Mouse (Mus musculus): ENCODE data around the gene Hist2h2ac. TPM values are rescaled to one million over a fixed set of nuclear protein-coding genes. Genes with fewer than 3 reads are reported as not detected.
A peak's percentile ranks its signal among the peaks of the same experiment; 100 is the strongest.
"Not testable (repeated sequence)": the region's sequence is repeated elsewhere in the genome, so short reads cannot be mapped to it uniquely, and the experiment has no call there.

Gene Hist2h2ac
- polyA plus RNA-seq, 1 experiment from 2014 or later = 10.8 TPM

- Histone ChIP-seq H3K36me3 (no peaks in the 10 kb centered on the region; the same call in 1 of the 2 replicates), H3K27me3 (no peaks in the 10 kb centered on the region), H3K9ac (0 out of 2 replicates have a peak overlapping the region, but pooled peaks have one; percentile 7), H3K9me3 (replicated peaks) (no peaks in the 10 kb centered on the region), H3K4me3 (replicated peaks) (no peak overlapping the region), H3K4me1 (peaks cover 15% of the 10 kb centered on the region), H3K27ac (no peak overlapping the region), H3K4me2 (no peak overlapping the region)
- no peak for ATAC-seq (replicated peaks; ENCODE audit: low FRiP score)
- WGBS = 60% methylated on average over 12 of the region's 12 CpGs
Observed at GRCm38 (mm10) chr3:96192977-96193376, 27.7 kb downstream of the Hist2h2ac start.

- Histone ChIP-seq H3K9ac (no peak overlapping the region), H3K27ac (peak overlapping the region; percentile 55), H3K4me2 (peak overlapping the region; percentile 93), H3K27me3 (no peaks in the 10 kb centered on the region), H3K4me1 (peaks cover 26% of the 10 kb centered on the region), H3K9me3 (replicated peaks) (no peaks in the 10 kb centered on the region), H3K4me3 (replicated peaks) (0 out of 2 replicates have a peak overlapping the region, but pooled peaks have one; percentile 58), H3K36me3 (peaks cover 22% of the 10 kb centered on the region)
- ATAC-seq (replicated peaks; ENCODE audit: low FRiP score) = no peak
- WGBS = 16% methylated on average over 4 of the region's 4 CpGs
Observed at GRCm38 (mm10) chr3:96182382-96182776, 38.3 kb downstream of the Hist2h2ac start.

DNA sequence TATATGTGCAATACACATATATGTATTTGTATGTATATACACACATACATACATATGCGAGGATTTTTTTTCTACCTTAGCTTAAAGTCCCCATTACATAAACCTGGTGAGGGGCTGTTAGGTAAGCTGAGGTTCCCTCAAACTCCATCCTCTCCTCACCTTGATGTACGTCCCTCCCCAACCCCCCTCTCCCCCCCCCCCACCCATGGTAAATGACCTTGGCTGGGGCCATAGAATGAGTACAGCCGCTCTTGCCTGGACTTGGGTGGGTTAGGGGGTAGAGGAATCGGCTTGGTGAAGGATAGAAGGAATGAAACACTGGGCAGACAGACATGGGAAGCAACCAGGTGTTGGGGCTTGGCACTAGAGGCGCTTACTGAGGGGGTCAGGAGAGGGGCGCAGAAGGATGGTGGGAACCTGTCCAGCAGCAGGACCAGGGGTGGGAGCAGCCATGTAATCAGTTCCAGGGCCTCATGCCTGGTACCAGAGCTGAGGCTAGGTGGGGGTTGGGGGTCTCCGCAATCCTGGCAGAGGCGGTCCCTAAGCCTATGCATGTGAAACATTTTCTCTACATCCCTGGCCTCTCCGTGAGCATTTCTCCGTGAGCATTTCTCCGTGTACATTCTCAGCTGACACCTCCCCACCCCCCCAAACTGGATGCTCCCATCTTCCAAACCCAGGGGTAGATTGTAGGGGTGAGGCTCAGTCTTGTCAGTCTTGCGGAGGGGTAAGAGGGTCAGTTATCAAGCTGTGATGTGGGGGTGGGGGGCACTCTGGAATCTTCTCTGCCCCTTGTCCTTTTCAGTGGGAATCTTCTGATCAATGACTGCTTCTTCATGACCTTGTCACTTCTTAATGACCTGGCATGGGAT, 38.9 kb downstream of the Hist2h2ac start:
- H3K9me3 ChIP-seq (replicated peaks) = no peaks in the 10 kb centered on the region
- peak overlapping the region; percentile 55; the same call in 1 of the 2 replicates for H3K27ac ChIP-seq
- 0 out of 2 replicates have a peak, but pooled peaks have one; percentile 34 for ATAC-seq (replicated peaks; ENCODE audit: low FRiP score)
- whole genome bisulfite sequencing = 37% methylated on average over 12 of the region's 12 CpGs
- peaks cover 26% of the 10 kb centered on the region for H3K36me3 ChIP-seq
- H3K4me1 ChIP-seq = peaks cover 26% of the 10 kb centered on the region
- peak overlapping the region; percentile 93 for H3K4me2 ChIP-seq
- H3K4me3 ChIP-seq (replicated peaks) = peak overlapping the region; percentile 58
- no peaks in the 10 kb centered on the region for H3K27me3 ChIP-seq
- no peak overlapping the region for H3K9ac ChIP-seq

DNA sequence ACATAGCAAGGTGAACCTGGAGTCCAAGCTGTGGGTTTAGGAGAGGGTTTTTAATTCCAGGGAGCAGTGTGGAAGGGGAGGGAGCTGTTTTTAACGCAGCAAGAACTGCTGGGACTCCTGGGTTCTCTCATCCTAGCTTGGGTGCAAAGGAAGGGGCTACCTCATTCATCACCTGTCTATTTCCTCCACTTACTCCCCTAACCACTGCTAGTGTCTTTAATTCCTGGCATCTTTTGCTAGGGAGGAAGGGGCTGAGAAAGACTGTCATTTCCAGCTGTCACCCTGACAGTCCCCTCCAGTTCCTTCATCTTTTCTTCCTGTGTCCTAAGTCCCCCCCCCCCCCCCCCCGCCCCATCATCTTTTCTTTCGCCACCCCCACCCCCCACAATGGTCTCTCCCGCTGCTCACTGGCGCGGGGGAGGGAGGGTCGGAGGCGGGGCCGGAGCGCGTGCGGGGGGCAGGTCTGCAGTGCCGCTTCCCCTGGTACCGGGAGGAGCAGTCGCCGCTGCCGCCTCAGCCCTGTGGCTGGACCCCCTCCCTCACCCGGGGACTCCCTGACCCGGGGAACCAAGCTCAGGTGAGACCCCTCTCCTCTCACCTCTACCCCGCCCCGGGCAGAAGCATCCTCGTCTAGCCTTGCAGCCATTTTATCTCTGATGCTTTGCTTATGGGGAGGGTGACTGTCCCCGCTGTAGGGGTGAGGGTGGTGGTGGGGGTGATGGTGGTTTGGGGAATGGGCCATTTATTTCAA, 39.8 kb downstream of the Hist2h2ac start, which contains the start of gene Sv2a:
Sv2a (plus strand) TSS at position 425 of the 751 bp plus-strand sequence.
- no peak within 1 kb of the TSS for H3K27ac ChIP-seq
- peak within 1 kb of the TSS; percentile 58 for H3K4me3 ChIP-seq (replicated peaks)
- WGBS = under 1% methylated on average over 18 of the region's 23 CpGs
- 0 out of 2 replicates have a peak, but pooled peaks have one; percentile 9 for ATAC-seq (replicated peaks; ENCODE audit: low FRiP score)
- no peaks in the 10 kb centered on the region for H3K27me3 ChIP-seq
- peak within 1 kb of the TSS; percentile 93 for H3K4me2 ChIP-seq
- peak within 1 kb of the TSS; percentile 56 for H3K9ac ChIP-seq
- H3K36me3 ChIP-seq = peaks cover 35% of the 10 kb centered on the region
- no peaks in the 10 kb centered on the region for H3K9me3 ChIP-seq (replicated peaks)
- peaks cover 29% of the 10 kb centered on the region for H3K4me1 ChIP-seq

DNA sequence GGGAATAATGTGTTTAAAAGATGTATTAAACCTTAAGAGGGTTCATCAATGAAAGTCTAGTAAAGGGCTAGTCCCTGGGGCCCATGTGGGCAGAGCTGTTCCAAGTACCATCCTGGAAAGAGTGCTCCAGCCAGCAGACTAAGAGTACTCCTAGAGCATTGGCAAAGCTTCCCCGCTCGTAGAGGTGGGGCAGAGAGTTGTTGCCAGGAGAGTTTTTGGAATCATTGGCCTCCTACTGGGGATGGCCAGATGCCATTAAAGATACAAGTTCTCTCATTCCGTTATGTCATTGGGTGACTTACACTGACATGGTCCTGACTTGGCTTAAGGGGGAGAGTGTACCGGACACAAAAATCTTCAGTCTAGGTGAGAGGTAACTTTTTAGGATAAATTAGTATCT, 41.1 kb downstream of the Hist2h2ac start:
- peaks cover 48% of the 10 kb centered on the region for H3K36me3 ChIP-seq
- no peaks in the 10 kb centered on the region for H3K9me3 ChIP-seq (replicated peaks)
- H3K4me3 ChIP-seq (replicated peaks) = no peak overlapping the region
- 71% methylated on average over 4 of the region's 4 CpGs for WGBS
- H3K9ac ChIP-seq = no peak overlapping the region
- H3K27me3 ChIP-seq = no peaks in the 10 kb centered on the region
- H3K4me1 ChIP-seq = peaks cover 37% of the 10 kb centered on the region
- no peak overlapping the region for H3K27ac ChIP-seq
- no peak overlapping the region for H3K4me2 ChIP-seq
- ATAC-seq (replicated peaks; ENCODE audit: low FRiP score) = no peak

GRCm38 (mm10) chr3:96178902-96179301, 41.8 kb downstream of the Hist2h2ac start:
- 83% methylated on average over 2 of the region's 2 CpGs for WGBS
- no peak for ATAC-seq (replicated peaks; ENCODE audit: low FRiP score)
- peaks cover 54% of the 10 kb centered on the region for H3K36me3 ChIP-seq

GRCm38 (mm10) chr3:96178427-96178826, 42.3 kb downstream of the Hist2h2ac start:
- peaks cover 56% of the 10 kb centered on the region for H3K36me3 ChIP-seq
- no peaks in the 10 kb centered on the region for H3K27me3 ChIP-seq
- no peak overlapping the region for H3K9ac ChIP-seq
- H3K4me1 ChIP-seq = peaks cover 48% of the 10 kb centered on the region
- no peak overlapping the region for H3K27ac ChIP-seq
- H3K4me2 ChIP-seq = no peak overlapping the region
- ATAC-seq (replicated peaks; ENCODE audit: low FRiP score) = no peak
- H3K4me3 ChIP-seq (replicated peaks) = no peak overlapping the region
- 91% methylated on average over 4 of the region's 4 CpGs for WGBS
- no peaks in the 10 kb centered on the region for H3K9me3 ChIP-seq (replicated peaks)

More at GRCm38 (mm10) chr3:96178902-96179301, 41.8 kb downstream of the Hist2h2ac start:
- H3K27ac ChIP-seq = no peak overlapping the region
- no peaks in the 10 kb centered on the region for H3K9me3 ChIP-seq (replicated peaks)
- no peaks in the 10 kb centered on the region for H3K27me3 ChIP-seq
- H3K4me2 ChIP-seq = no peak overlapping the region
- H3K9ac ChIP-seq = no peak overlapping the region
- H3K4me1 ChIP-seq = peaks cover 44% of the 10 kb centered on the region
- no peak overlapping the region for H3K4me3 ChIP-seq (replicated peaks)

DNA sequence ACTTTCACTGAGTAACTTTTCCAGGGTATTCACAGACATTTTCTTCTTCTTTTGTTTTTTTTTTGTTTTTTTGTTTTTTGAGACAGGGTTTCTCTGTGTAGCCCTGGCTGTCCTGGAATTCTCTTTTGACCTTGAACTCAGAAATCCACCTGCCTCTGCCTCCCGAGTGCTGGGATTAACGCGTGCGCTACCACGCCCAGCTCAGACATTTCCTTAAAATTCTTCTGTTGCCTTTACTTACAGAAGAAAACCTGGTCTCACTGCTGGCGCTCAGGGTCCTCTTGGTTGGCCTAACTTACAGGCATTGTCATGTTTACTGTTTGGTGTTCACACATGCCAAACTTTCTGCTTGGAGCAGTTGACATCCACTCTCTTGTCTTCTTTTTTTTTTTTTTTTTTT, 45.4 kb downstream of the Hist2h2ac start:
- Histone ChIP-seq H3K27ac (no peak overlapping the region), H3K4me1 (peaks cover 40% of the 10 kb centered on the region), H3K4me3 (replicated peaks) (no peak overlapping the region), H3K9ac (no peak overlapping the region), H3K36me3 (peaks cover 59% of the 10 kb centered on the region), H3K27me3 (no peaks in the 10 kb centered on the region), H3K4me2 (no peak overlapping the region), H3K9me3 (replicated peaks) (no peaks in the 10 kb centered on the region)
- ATAC-seq (replicated peaks; ENCODE audit: low FRiP score) = no peak
- WGBS = 96% methylated on average over 6 of the region's 6 CpGs

GRCm38 (mm10) chr3:96174042-96174441, 46.6 kb downstream of the Hist2h2ac start:
- not testable (repeated sequence) for ATAC-seq (replicated peaks; ENCODE audit: low FRiP score); H3K27me3 ChIP-seq; H3K9ac ChIP-seq; H3K27ac ChIP-seq; H3K9me3 ChIP-seq (replicated peaks)
- Histone ChIP-seq H3K4me2 (peak overlapping the region; percentile 84; the same call in 1 of the 2 replicates), H3K4me1 (peaks cover 41% of the 10 kb centered on the region), H3K36me3 (peaks cover 65% of the 10 kb centered on the region), H3K4me3 (replicated peaks) (peak overlapping the region; percentile 18)
- 82% methylated on average over 4 of the region's 4 CpGs for WGBS

DNA sequence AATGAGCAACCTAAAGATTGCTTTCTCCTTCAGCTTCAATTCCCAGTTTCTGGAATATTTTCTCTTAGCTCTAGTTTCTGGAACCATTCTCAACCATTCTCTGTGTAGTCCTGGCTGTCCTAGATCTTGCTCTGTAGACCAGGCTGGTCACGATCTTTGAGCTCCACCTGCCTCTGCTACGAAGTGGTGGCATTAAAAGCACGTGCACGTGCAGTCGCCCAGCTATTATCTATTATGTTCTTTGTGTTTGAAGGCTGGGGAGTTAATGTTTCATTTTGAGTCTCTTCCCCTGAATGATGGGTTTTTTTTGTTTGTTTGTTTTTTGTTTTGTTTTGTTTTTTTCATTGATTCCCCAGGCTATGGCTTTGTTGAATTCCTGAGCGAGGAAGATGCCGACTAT, 47.5 kb downstream of the Hist2h2ac start:
- no peak for ATAC-seq (replicated peaks; ENCODE audit: low FRiP score)
- H3K4me2 ChIP-seq = peak overlapping the region; percentile 84
- no peaks in the 10 kb centered on the region for H3K9me3 ChIP-seq (replicated peaks)
- peaks cover 62% of the 10 kb centered on the region for H3K36me3 ChIP-seq
- peak overlapping the region; percentile 82 for H3K9ac ChIP-seq
- no peaks in the 10 kb centered on the region for H3K27me3 ChIP-seq
- peak overlapping the region; percentile 64 for H3K4me3 ChIP-seq (replicated peaks)
- 38% methylated on average over 7 of the region's 7 CpGs for WGBS
- H3K27ac ChIP-seq = 0 out of 2 replicates have a peak overlapping the region, but pooled peaks have one; percentile 99
- H3K4me1 ChIP-seq = peaks cover 41% of the 10 kb centered on the region

DNA sequence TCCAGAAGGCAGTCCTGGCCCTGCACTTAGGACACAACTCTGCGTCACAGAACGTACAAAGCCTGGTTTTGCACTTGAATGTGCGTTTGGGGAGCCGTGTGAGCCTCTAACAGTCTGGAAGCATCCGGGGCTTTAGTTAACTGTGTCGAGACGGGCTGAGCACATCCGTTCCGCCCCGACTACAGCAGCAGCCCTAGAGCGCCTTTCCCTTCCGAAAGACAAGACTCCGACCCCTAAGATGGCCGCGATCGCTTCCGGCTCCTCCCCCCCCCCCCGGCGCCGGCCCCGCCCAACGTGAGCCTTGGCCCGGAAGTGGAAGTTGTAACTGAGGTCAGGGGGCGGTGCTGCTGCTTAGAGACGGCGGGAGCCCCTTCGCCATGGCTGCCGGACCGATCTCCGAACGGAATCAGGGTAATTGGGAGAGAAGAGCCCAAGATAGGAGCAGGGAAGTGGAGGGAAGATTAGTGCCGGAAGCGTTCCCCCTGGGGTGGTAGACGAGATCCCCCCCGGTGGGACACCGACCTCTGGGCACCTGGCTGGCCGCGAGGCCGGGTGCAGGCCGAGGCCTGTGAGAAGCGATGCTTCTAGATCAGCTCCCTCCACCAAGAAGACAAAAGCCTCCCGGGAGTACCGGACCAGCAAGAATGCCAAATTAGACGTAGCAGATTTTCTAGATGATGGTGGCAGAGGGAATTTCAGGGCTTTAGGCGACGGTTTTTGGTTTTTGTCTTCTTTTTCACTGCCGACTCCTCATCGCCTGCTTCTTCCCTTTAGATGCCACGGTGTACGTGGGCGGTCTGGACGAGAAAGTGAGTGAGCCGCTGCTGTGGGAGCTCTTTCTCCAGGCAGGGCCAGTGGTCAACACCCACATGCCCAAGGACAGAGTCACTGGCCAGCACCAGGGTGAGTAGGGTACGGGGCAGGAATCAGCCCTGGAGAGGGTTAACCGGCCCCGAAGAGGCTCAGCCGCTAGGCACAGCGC, 48.2 kb downstream of the Hist2h2ac start, which contains the start of gene Sf3b4:
Sf3b4 (plus strand) TSS at position 136 of the 982 bp plus-strand sequence.
- Histone ChIP-seq H3K4me1 (peaks cover 41% of the 10 kb centered on the region), H3K36me3 (peaks cover 62% of the 10 kb centered on the region), H3K9ac (peak within 1 kb of the TSS; percentile 82), H3K27ac (peak within 1 kb of the TSS; percentile 99), H3K9me3 (replicated peaks) (no peaks in the 10 kb centered on the region), H3K4me3 (replicated peaks) (peak within 1 kb of the TSS; percentile 64), H3K27me3 (no peaks in the 10 kb centered on the region), H3K4me2 (peak within 1 kb of the TSS; percentile 84)
- ATAC-seq (replicated peaks; ENCODE audit: low FRiP score) = peak; percentile 93
- whole genome bisulfite sequencing = under 1% methylated on average over 53 of the region's 58 CpGs
